Mouse (Mus musculus) adrenal gland (tissue): ENCODE data around the gene Nes.

Experiments
- intact Hi-C: fragments of 180-260 bp; cut with DNase I; formaldehyde crosslinking; loops from one replicate; pipeline ENCODE4 v1.15.1; 2025

Nes gene

DNA sequence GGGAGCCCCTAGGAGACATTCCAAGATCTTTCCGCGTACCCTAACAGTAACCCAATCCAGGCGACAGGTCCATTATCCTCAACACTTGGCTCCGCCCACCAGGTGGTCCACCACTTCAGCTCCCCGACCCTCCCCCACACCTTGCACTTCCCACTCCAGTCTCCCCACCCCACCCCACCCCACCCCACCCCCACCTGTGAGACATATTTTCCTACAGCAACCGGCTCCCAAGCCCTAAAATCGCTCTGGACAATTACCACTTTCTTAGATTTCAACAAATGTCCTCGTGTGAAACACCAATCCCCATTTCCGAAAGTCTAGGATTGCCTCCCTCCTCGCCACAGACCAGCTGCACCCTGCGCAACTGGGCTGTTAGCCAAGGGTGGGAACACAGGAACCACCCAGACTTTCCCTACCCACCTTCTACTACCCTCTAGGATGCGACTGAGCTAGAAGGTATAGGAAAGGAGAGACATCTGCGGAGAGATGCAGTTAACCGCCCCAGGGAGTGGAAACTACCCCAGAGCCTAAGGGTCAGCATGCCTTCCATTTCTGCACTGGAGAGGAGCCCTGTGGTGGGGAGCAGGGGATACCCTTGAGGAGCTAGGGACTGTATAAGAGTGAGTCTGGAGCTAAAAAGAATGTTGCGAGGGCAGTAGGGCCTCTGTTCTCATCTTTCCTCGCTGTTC is 21.5 kb upstream of the Nes start:
- intact Hi-C loops = no loop called here

DNA sequence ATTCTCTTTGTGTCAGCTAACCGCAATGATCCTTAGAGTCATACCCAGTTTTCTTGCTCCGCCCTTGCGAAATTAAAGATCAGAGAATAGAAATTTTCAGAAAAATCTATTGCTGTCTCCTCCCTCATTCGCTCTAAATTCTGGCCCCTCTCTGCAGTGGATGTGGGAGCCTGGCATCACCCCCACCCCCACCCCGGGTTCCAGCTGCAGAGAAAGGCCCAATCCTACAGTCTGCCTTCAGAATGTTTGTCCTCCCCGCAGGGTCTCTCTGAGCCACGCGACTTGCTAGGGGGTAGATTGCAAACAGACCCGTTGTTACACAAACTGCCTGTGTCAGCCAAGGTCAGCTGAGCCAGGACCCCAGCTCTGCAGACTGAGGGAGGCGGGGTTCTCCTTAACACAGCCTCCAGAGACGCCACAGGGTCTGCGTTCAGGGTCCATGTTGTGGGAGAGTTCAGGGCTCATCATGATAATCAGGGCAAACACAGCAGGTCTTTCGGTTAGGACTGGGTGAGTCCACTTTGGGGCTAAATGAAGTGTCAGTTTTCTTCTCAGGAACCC is 20.8 kb upstream of the Nes start:
- intact Hi-C loops = no loop called here

DNA sequence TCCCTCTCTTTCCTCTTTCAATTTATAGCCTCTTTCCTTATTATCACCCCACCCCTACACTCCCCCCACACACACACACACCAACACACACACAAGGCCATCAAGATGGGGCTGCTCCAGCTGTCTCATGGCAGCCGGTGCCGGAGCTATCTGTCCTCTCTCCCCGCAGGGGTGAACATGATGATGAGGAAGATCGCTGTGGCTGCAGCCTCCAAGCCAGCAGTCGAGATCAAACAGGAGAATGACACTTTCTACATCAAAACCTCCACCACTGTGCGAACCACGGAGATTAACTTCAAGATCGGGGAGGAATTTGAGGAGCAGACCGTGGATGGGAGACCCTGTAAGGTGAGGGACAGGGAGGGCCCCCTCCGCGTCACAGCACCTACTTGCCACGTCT is 18.9 kb upstream of the Nes start:
- intact Hi-C loops = no loop called here

DNA sequence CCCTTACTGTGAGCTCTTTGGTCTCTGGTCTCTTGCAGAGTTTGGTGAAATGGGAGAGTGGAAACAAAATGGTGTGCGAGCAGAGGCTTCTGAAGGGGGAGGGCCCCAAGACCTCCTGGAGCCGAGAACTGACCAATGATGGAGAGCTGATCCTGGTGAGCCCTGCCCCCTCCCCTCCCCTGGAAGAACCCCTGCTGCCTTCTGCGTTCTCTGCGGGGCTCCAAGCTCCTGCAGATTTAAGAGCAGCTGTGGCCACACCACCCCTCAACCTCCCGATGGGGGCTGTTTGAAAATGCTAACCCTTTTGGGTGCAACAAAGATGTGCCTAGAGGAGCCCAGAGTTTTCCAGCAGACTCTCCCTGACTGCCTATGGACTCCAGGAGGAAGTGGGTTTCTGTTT is 18.4 kb upstream of the Nes start:
- intact Hi-C loops = no loop called here

DNA sequence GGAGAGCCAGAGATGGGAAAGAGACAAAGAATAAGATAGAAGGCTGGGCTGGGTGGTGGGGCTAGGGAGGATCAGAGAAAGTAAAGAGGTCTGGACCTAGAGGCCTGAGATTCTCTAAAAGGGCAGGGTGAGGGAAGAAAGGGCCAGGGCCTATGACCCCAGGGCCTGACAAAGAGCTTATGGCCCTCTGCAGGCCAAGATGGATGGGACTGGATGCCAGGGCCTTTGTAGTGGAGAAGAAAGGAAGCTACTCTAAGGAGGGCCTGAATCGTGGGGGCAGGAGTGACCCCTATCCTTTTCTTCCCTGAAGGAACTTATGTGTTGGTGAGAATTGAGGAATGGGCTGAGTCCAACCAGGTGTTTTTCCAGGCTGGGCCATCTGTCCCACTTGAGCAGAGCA is 12.8 kb upstream of the Nes start:
- intact Hi-C loops = no loop called here

DNA sequence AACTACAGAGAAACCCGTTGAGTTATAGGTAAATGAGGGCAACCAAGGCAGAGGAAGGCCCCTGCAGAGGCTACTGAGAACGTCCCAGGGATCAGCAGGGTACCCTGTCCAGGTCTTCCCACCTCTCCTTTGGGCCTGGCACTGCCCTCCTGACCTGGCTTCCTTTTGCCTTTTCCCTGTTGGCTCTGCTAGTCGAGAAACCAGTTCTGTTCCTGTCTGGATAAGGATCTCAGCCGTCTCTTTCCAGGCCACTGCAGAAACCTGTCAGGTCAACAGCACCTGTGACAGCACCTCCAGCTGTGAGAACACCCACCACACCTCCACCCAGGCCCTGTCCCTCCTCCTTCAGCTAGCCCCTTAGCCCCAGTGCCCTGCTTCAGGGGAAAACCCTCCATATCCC is 12.4 kb upstream of the Nes start:
- intact Hi-C loops = no loop called here

DNA sequence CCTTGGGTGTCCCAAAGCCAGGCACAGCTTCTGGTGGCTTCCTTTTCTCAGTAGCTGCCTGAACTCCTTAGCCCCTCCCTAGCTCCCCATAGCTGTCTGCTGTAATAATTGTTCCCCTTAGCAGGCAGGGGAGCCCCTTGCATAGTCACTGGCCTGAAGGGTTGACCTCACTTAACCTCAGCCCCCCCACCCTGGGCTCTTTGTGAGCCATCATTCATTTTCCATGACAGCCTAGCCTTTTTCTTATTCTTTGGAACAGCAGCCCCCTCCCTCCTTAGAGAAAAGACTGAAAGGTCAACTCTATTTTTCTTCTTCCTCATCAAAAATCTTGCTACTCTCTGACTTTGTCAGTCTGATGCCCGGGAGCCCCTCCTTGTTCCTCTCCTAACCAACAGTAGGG is 11.9 kb upstream of the Nes start:
- intact Hi-C loops = no loop called here

DNA sequence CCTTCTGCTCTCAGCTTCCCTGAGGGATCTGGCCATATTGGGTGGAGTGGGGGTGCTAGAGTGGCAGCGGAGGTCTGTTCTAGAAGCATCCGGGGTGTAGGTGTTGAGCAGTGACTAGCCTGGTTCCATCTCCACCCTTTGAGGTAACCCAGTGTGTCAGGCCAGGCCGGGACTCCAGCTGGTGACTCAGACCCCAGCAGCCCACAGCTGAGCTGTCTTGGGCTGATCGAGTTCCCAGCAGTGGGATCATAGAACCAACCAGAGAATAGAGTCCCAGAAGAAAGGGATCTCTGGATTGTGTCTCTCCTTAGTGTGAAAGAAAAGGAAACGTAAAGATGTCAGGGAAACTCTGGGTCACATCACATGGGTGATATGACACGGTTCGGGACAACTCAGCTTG is 11.5 kb upstream of the Nes start:
- intact Hi-C loops = no loop called here

DNA sequence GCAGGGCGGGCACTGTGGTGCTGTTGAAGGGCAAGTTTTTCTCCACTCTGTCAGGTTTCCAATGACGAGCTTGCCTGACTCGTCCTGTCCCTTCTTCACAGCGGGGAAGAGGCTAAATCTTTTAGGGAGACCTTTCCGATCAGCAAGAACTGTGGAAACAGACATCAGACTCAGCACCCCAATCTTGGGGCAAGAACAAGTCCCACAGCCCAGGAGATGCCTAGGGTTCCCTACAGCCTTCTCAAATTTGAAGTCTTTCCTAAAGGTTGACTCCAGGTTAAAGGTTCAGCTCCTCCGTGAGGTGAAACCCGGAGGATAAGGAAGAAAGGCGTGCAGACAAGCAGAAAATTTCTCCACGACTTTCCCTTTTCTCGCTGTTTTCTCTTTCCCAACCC is 10.7 kb upstream of the Nes start:
- intact Hi-C loops = loop anchor here (2.0 kb wide), 1 partner anchor 21 kb away; no protein-coding TSS in a partner anchor

DNA sequence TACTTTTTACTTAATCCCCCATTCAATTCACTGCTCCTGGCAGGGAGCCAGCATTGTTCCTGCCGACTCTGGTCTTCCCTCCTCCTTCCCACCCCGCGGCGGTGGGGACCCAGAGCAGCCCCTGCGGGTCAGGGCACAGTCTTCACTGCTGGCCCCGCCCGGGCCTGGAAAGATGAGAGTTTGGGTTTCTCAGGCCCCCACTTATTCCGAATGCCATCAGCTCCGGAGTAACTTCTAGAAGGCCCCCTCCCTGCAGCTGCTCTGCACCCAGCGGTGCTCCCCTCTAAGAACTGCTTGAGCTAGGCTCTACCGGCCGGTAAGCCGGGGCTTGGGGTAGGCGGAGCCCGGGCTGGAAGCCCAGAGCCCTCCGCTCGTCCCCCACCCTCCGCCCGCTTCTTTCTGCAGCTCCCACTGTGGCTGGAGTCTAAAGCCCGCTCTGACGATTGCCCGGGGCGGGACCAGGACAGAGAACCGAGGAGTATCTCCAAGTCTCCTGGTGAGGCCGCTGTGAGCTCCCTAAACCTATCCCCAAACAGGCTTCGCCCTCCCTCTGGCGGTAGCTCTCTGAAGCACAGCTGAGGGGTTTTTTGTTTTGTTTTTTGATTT is 10.2 kb upstream of the Nes start:
- intact Hi-C loops = loop anchor here (2.0 kb wide), 1 partner anchor 22 kb away; no protein-coding TSS in a partner anchor

DNA sequence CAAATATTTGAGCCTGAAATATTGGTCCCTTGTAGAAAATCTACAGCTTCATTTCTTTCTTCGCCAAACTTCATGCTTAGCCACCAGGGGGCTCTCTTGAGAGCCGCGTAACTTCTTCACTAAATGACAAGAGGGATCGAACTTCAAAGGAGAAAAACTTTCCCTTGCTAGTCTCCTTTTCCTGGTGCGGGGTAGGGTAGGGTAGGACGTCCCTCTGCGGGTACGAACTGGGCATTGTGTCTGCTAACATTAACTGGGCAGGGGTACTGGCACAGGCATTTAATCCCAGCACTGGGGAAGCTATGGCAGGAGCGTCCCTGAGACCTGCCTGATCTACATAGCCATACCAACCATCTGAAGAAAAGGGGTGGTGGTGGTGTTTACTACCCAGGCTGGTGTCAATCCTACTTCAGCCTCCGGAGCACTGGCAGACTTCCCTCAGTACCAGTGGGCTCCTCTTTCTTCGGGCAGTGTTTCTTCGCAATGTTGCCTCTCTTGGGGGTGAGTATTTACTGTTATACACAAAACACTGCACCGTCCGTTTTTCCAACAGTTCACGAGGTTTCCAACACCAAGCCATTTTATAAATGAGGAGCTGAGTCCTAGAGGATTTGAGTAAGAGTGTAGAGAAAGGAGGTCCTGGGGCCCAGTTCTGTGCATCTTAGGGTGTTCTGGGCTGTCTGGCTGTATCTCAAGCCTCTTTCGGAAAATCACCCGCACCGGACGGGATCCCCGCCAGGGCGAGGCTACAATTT is 517 bp upstream of the Nes start:
- intact Hi-C loops = loop anchor here (1.0 kb wide), 1 partner anchor 17 kb away; no protein-coding TSS in a partner anchor

DNA sequence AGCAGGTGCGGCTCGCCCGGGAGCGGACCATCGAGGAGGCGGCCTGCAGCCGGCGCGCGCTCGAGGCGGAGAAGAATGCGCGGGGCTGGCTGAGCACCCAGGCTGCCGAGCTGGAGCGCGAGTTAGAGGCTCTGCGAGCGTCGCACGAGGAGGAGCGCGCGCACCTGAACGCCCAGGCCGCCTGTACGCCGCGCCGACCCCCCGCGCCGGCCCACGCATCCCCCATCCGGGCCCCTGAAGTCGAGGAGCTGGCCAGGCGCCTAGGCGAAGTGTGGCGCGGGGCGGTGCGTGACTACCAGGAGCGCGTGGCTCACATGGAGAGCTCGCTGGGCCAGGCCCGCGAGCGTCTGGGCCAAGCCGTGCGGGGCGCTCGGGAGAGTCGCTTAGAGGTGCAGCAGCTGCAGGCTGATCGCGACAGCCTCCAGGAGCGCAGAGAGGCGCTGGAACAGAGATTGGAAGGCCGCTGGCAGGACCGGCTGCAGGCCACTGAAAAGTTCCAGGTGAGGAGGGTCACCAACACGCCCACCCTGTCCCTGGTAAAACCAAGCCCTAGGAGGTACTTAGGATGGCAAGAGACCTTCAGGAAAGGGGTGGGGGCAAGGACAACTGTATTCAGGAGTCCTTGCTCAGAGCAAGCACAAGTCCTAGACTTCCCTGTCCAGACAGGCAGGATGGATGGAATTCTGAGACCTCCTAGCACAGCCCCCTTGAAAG is 768 bp downstream of the Nes start:
- intact Hi-C loops = no loop called here

DNA sequence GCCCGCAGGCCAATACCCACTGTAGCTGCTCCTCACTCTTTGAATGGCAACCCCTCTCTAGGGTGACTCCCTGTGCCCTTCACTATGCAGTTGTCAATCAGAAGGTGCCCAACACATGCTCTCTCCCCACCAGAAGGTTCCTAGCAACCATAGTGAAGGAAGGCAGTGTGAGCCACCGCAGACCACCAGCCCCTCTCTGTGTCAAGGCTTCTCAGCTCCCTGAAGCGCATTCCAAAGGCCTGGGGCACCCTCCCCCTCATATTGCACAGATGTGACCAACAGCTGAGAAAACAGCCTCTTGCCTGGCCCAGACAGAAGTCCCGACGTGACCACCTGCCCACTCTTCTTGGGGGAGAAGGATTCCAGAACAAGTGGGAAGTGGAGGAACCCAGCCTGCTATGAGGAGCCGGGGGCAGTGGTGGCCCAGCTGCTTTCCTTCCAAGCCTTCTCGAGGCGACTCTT is 1.4 kb downstream of the Nes start:
- intact Hi-C loops = no loop called here

DNA sequence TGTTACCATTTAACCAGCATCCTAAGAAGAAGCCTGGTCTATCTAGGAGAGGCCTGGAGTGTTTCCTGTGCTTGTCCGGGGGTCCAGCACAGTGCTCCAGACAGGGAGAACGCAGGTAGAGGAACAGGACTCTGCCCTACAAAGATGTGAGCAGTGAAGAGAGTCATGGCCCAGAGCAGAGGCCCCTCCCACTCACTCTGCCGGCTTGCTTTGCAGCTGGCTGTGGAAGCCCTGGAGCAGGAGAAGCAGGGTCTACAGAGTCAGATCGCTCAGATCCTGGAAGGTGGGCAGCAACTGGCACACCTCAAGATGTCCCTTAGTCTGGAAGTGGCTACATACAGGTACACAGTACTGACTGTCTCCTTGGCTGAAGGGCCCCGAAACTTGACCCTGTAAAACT is 1.9 kb downstream of the Nes start:
- intact Hi-C loops = no loop called here

DNA sequence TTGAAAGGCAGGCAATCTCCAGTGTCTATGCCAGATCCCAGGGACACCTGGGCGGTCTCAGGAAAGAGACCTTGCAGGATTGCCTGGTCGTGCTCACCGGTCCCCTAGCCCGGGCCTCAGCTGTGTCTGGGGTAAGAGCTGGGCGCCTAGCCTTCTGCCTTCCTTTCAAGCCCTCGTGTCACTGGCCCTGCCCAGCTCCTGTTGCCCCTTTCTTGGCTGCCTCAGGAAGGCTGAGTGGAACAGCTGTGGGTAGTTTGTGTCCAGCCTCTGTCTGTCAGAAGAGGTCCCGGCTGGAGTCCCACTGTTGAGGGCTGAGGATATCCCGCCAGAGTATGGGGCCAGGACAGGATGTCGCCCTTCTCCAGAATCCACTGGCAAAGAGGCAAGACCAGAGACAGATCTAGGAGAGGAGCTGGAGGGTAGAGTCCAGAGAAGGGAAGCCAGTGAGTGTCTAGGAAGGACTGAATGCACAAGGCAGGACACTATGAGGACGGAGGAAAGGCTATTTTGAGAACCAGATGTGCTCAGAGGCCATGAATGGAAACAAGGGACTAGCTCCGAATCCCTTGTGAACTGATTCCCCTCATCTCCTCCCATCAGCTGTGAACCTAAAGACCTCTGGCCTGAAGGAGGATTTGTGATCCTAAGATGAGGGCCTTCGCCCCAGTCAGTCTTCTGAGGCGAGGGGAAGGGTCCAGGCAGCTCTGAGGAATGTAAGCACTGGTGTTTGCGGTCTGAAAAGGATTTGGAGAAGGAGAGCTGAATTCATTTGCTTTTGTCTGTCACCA is 2.9 kb downstream of the Nes start:
- intact Hi-C loops = no loop called here

DNA sequence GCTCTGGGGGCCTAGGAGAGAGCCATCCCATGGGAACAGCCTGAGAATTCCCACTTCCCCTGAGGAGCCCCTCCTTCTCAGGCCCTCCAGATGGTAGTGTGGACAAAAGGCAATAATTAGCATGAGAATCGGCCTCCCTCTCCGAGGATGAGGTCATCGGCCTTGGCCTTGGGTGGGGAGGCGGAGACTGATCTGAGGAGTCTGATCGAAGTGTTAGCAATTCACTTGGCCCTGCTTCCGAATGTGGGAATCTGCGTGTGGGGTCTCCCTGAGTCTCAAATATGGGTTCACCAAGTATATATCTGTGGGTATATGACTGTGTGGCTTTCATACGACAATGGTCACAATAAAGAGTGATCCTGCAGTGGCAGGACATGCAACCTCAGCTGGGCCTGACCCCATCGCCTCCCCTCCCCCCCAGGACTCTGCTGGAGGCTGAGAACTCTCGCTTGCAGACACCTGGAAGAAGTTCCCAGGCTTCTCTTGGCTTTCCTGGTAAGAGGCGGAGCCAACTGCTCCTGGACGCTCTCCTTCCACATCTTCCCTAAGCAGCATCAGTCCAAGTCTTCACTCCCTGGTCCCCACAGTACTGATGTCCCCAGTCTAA is 3.6 kb downstream of the Nes start:
- intact Hi-C loops = no loop called here

DNA sequence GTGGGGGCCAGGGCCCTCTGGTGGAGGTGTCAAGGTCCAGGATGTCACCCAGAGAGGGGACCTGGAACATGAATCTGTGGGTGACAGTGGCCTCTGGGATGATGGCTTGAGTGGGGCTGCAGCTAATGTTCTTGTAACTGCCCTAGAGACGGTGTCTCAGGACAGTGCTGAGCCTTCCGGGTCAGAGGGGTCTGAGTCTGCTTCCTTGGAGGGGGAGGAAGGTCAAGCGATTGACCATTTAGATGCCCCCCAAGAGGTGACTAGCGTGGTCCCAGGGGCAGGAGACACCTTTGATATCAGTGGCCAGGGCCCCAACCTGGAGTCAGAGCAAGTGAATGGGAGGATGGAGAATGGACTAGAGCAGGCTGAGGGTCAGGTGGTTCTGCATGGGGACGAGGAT is 8.6 kb downstream of the Nes start:
- intact Hi-C loops = no loop called here

DNA sequence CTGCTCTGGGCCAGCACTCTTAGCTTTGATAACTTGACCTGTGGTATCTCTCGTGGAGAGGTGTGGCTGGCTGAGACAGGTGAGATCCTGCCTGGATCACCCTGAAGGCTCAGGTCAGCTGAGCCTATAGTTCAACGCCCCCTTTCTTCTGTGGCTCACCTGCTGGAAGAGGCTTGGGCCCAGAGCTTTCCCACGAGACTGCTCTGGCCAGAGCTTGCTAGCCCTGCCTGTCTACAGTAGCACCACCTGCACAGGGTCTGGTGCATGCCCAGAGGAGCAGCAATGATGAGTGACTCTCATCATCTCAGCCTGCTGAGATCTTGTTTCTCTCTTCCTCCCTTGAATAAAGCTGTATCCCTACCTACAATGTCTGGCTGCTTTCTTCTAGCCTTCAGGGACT is 9.2 kb downstream of the Nes start:
- intact Hi-C loops = loop anchor here (10.0 kb wide), 1 partner anchor 45 kb away; the partner anchor contains the start of genes Isg20l2 and Rrnad1

DNA sequence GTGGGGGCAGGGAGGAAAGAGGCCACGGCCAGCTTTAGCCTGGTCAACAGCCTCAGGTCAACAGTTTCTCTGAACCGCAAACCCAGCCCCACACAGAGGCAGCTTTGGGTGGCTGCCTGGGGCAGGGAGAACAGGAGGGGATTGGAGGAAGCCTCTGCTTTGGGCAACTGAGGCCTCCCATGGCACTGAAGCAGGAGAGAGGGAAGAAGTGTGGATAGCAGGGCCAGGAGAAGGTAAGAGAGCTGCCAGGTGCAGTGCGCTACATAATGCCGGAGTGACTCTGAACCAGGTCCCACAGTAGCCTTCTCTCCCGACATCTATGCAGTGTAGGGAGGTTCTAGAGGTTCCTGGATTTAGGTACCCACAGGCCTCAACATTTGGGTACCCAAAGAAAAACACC is 9.8 kb downstream of the Nes start:
- intact Hi-C loops = loop anchor here (10.0 kb wide), 1 partner anchor 46 kb away; the partner anchor contains the start of genes Isg20l2 and Rrnad1

DNA sequence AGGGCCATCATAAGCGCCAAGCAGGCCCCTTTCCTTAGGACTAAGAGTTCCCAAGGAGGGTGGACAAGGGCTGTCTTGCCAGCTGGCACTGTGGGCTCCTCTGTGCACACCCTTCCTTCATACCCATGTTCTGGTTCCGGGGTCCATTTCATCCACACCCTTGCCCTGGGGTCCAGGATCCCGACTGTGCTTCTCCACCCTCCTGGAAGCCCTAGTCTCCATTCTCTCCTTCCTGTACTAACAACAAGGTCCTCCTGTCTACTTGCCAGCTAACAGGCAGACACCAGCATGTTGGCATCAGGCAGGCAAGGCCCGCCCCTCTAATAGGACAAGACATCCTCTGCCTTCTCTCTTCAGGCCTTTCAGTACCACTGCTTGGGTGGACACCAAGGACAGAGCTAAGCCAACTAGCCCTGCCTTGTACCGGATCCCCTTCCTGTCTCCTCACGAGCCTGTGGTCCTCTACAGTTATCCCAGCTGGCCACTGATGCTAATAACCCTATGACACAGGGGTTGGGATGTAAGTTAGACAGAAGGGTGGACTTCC is 10.4 kb downstream of the Nes start:
- intact Hi-C loops = loop anchor here (10.0 kb wide), 1 partner anchor 46 kb away; the partner anchor contains the start of genes Isg20l2 and Rrnad1
